In the genomic region with DNA sequence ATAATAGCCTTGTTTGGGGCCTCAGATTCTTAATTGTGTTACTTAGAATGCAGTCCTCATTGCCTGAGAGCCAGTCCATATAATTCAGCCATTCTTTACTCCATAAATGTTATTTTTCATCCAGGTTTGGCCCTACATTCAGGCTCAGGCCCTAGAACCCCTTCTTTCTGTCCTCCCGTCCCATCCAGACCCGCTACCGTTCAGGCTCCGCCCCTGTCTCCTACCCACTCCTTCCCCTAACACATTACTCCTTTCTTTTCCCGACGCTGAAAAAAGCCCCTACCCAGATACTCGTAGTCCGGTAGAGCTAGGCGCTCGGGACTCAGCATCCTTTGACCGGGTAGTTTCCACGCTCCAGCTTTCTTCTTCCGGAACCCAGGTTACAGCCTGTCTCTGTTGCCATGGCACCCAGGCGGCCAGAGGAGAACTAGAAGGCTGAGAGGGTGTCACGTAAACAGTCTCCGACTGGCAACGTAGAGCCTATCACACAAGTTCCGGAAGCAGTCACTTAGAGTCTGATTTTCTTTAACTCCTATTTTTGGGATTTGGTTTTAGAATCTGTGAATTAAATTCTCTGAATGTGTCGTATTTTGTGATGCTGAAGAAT, we compare ENCODE assay signal across 8 mouse cellular contexts. TPM values are rescaled to one million over a fixed set of nuclear protein-coding genes. Genes with fewer than 3 reads are reported as not detected.
DNase-seq lines count a peak whose midpoint lies in the region; ATAC-seq and TF ChIP-seq lines count a peak whose summit lies in the region.

A gene (minus strand): TSS at position 419 of the 607 bp plus-strand sequence.

- H3K27me3 ChIP-seq in embryonic facial prominence, embryonic 13.5 days, result no peaks in the 10 kb centered on the region
- H3K27me3 ChIP-seq in limb, embryonic 11.5 days (ENCODE audit: control insufficient read depth, insufficient read depth, low read length), result no peaks in the 10 kb centered on the region
- H3K27me3 ChIP-seq in midbrain, embryonic 13.5 days, result no peaks in the 10 kb centered on the region
- H3K27me3 ChIP-seq in small intestine, adult 2 months (ENCODE audit: control insufficient read depth, insufficient read depth, low read length), result no peaks in the 10 kb centered on the region

- H3K9ac ChIP-seq in embryonic facial prominence, embryonic 13.5 days, result peak within 1 kb of the TSS; percentile 72
- peak within 1 kb of the TSS; percentile 56 for H3K9ac ChIP-seq in limb, embryonic 11.5 days (ENCODE audit: low read length)
- peak within 1 kb of the TSS; percentile 80 for H3K9ac ChIP-seq in midbrain, embryonic 13.5 days (replicated peaks)

- no peak for TF ChIP-seq POLR2A in small intestine, adult 2 months (IDR thresholded peaks at IDR 0.05; ENCODE audit: low read depth, low read length)

- H3K9me3 ChIP-seq in embryonic facial prominence, embryonic 13.5 days, result no peaks in the 10 kb centered on the region
- H3K9me3 ChIP-seq in limb, embryonic 11.5 days (ENCODE audit: control insufficient read depth, low read length), result no peaks in the 10 kb centered on the region
- no peaks in the 10 kb centered on the region for H3K9me3 ChIP-seq in midbrain, embryonic 13.5 days

- ATAC-seq in embryonic facial prominence, embryonic 13.5 days (ENCODE audit: insufficient number of reproducible peaks, insufficient read depth, low FRiP score, low TSS enrichment, low read depth), result peak; percentile 90; the same call in 1 of the 2 replicates
- ATAC-seq in limb, embryonic 11.5 days (ENCODE audit: insufficient number of reproducible peaks, low FRiP score, low TSS enrichment, low read depth), result peak; percentile 94
- peak; percentile 98 for ATAC-seq in midbrain, embryonic 13.5 days

- H3K27ac ChIP-seq in embryonic facial prominence, embryonic 13.5 days, result peak within 1 kb of the TSS; percentile 45; the same call in 1 of the 2 replicates
- no peak within 1 kb of the TSS; the same call in 1 of the 2 replicates for H3K27ac ChIP-seq in limb, embryonic 11.5 days (replicated peaks; ENCODE audit: low read depth, low read length)
- peak within 1 kb of the TSS; percentile 83 for H3K27ac ChIP-seq in midbrain, embryonic 13.5 days
- H3K27ac ChIP-seq in small intestine, adult 2 months (ENCODE audit: insufficient read depth, low read depth, low read length), result no peak within 1 kb of the TSS

- H3K4me1 ChIP-seq in embryonic facial prominence, embryonic 13.5 days, result peaks cover 5% of the 10 kb centered on the region; the same call in 1 of the 2 replicates
- H3K4me1 ChIP-seq in limb, embryonic 11.5 days (ENCODE audit: control insufficient read depth, insufficient read depth, low read length), result 0 out of 2 replicates have a peak, but pooled peaks cover 2% of the 10 kb centered on the region
- H3K4me1 ChIP-seq in midbrain, embryonic 13.5 days (replicated peaks), result peaks cover 14% of the 10 kb centered on the region
- H3K4me1 ChIP-seq in small intestine, adult 2 months (ENCODE audit: control insufficient read depth, insufficient read depth, insufficient read length, low read length), result peaks cover 7% of the 10 kb centered on the region; the same call in 1 of the 2 replicates

- no peaks in the 10 kb centered on the region for H3K36me3 ChIP-seq in embryonic facial prominence, embryonic 13.5 days
- H3K36me3 ChIP-seq in limb, embryonic 11.5 days (ENCODE audit: control insufficient read depth, insufficient read depth, low read length), result no peaks in the 10 kb centered on the region
- no peaks in the 10 kb centered on the region for H3K36me3 ChIP-seq in midbrain, embryonic 13.5 days
- H3K36me3 ChIP-seq in small intestine, adult 2 months (ENCODE audit: control insufficient read depth, insufficient read depth, low read length), result no peaks in the 10 kb centered on the region

- WGBS in embryonic facial prominence, embryonic 13.5 days, result 1% methylated on average over 19 of the region's 19 CpGs
- WGBS in limb, embryonic 11.5 days, result 1% methylated on average over 19 of the region's 19 CpGs
- 0% methylated on average over 19 of the region's 19 CpGs for WGBS in midbrain, embryonic 13.5 days
- WGBS in small intestine, adult 2 months, result 3% methylated on average over 19 of the region's 19 CpGs

- H3K4me3 ChIP-seq in embryonic facial prominence, embryonic 13.5 days, result peak within 1 kb of the TSS; percentile 73
- H3K4me3 ChIP-seq in limb, embryonic 11.5 days (ENCODE audit: low read depth, low read length), result peak within 1 kb of the TSS; percentile 60
- peak within 1 kb of the TSS; percentile 71 for H3K4me3 ChIP-seq in midbrain, embryonic 13.5 days (replicated peaks)
- peak within 1 kb of the TSS; percentile 87 for H3K4me3 ChIP-seq in small intestine, adult 2 months (ENCODE audit: low read depth, low read length)

- no peak for TF ChIP-seq CTCF in small intestine, adult 2 months (IDR thresholded peaks at IDR 0.05; ENCODE audit: extremely low read depth, insufficient read length, insufficient replicate concordance, low read depth, low read length)

- H3K4me2 ChIP-seq in embryonic facial prominence, embryonic 13.5 days, result peak within 1 kb of the TSS; percentile 67
- peak within 1 kb of the TSS; percentile 60 for H3K4me2 ChIP-seq in limb, embryonic 11.5 days (ENCODE audit: low read depth, severe bottlenecking)
- peak within 1 kb of the TSS; percentile 65 for H3K4me2 ChIP-seq in midbrain, embryonic 13.5 days (replicated peaks)

- peak; percentile 98 for DNase-seq in 3T3-L1 (ENCODE audit: low read depth, low spot score)
- peak; percentile 57 to 63 for DNase-seq in adrenal gland, postnatal 4 days (ENCODE audit: low spot score in 2 of 2)
- peak; percentile 88 to 91 for DNase-seq in heart, adult 18-20 months
- peak; percentile 89 for DNase-seq in kidney, adult 18-20 months
- peak; percentile 93 for DNase-seq in limb, embryonic 11.5 days (ENCODE audit: low spot score)

RNA-seq across cellular contexts. Expression of the gene that starts here (rescaled TPM):
- total RNA-seq in adrenal gland, postnatal 4 days (2021), result 10 to 100 TPM; 24.7 to 30.2 TPM
- 66.9 and 71.1 TPM in 2 replicates for polyA plus RNA-seq in embryonic facial prominence, embryonic 13.5 days (2015; fragmentation: Nextera tagmentation; extraction: Ambion mirVana)
- total RNA-seq in heart, adult 18-20 months (2021), result 10 to 100 TPM in 1 of 2 experiments, 1 to 10 TPM in 1; 7.7 to 14.7 TPM
- polyA plus RNA-seq in limb, embryonic 11.5 days (2014; fragmentation: Nextera tagmentation; extraction: Ambion mirVana), result 75.3 and 81.9 TPM in 2 replicates
- polyA plus RNA-seq in midbrain, embryonic 13.5 days (2015; fragmentation: Nextera tagmentation; extraction: Ambion mirVana), result 147 and 165 TPM in 2 replicates
- polyA plus RNA-seq in small intestine, adult 2 months (2012; rRNA removed), result 2.5 and 3.9 TPM in 2 replicates

Comparison
In these comparisons a context has a peak if more than half of its experiments do, and no peak if none do; other contexts are left out.
1. RNA of the gene that starts here (polyA plus RNA-seq): 147 to 165 TPM in midbrain, embryonic 13.5 days, 75.3 to 81.9 TPM in limb, embryonic 11.5 days and 66.9 to 71.1 TPM in embryonic facial prominence, embryonic 13.5 days; 2.5 to 3.9 TPM in small intestine, adult 2 months; every median in the first group is over 10 times any median in the second.
2. H3K27ac ChIP-seq: peak in embryonic facial prominence, embryonic 13.5 days (single experiment) and midbrain, embryonic 13.5 days (single experiment); none in limb, embryonic 11.5 days (single experiment) and small intestine, adult 2 months (single experiment).
3. Peak in every context shown above with its lines, with median percentiles within 50 percentile points of each other: DNase-seq, ATAC-seq, H3K4me2 ChIP-seq, H3K4me3 ChIP-seq and H3K9ac ChIP-seq.